Mouse (Mus musculus): Measurements from ENCODE around the gene Gps2.

Gps2 gene

DNA sequence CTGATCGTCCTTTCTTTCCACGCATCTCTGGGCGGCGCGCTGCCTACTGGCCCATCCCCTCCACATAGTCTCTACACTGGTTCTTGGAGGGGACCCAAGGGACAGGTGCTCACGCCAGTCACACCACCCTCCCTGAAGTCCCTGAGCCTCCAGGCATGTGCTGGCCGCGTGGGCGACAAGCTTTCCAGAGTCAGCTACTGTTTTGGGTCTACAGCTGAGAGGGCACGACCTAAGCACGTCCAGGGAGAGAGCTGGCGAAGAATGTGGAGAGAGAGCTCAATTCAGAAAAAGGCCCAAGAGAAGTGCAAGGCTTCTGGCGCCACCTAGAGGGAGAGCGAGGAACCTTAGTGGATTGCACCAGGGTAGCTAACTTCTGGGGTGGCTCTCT, 35.1 kb downstream of the Gps2 start:
- in situ Hi-C loops (cut with MboI; ENCODE audit: unreplicated experiment in 2 of 2) = no loop called here

GRCm38 (mm10) chr11:69950807-69951459, 37.2 kb downstream of the Gps2 start:
- in situ Hi-C loops (cut with MboI; ENCODE audit: unreplicated experiment in 2 of 2) = loop anchor here (5.0 to 10.0 kb wide), 6 partner anchors 51 to 266 kb away; partner anchors contain the start of genes Dvl2 (in 1 of the 2), Senp3 (in 1 of the 2), Tmem95 (in 1 of the 2) and Tnfsf13 (in 1 of the 2)

GRCm38 (mm10) chr11:69952274-69952673, 38.6 kb downstream of the Gps2 start:
- in situ Hi-C loops (cut with MboI; ENCODE audit: unreplicated experiment in 2 of 2) = loop anchor here (5.0 to 10.0 kb wide), 6 partner anchors 50 to 267 kb away; partner anchors contain the start of genes Dvl2 (in 1 of the 2), Senp3 (in 1 of the 2), Tmem95 (in 1 of the 2) and Tnfsf13 (in 1 of the 2)

GRCm38 (mm10) chr11:69953267-69953915, 39.7 kb downstream of the Gps2 start:
- in situ Hi-C loops (cut with MboI; ENCODE audit: unreplicated experiment in 2 of 2) = loop anchor here (5.0 to 10.0 kb wide), 6 partner anchors 49 to 269 kb away; partner anchors contain the start of genes Dvl2 (in 1 of the 2), Senp3 (in 1 of the 2), Tmem95 (in 1 of the 2) and Tnfsf13 (in 1 of the 2)

DNA sequence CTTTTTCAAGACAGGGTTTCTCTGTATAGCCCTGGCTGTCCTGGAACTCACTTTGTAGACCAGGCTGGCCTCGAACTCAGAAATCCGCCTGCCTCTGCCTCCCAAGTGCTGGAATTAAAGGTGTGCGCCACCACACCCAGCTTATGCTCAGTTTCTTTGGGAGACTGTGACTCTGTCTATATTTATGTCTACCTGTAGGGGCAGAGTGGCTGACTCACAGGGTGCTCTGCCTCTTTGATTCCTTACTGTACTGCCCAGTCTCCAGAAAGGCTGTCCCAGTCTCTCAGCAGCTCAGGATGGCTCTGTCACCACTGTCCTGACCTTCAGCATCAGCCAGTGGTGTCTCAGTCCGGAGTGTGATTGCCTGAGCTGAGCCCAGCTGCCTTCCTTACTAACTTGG, 41.9 kb downstream of the Gps2 start:
- in situ Hi-C loops (cut with MboI; ENCODE audit: unreplicated experiment in 2 of 2) = loop anchor here (10.0 kb wide), 3 partner anchors 231 to 271 kb away; partner anchors contain the start of genes Senp3 (in 1 of the 2) and Tnfsf13 (in 1 of the 2)

DNA sequence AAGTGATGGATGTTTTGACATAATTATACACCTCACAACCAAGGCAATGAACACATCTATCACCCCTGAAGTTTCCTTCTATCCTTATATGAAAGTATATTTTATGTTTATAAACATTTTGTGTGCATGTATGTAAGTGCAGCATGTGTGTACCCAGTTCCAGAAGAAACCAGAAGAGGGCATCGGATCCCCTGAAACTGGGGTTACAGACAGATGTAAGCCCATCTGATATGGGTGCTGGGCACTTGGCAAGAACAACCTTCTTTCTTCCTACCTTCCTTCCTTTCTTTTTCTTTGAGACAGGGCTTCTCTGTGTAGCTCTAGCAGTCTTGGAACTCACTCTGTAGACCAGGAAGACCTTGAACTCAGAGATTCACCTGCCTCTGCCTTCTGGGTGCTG, 42.5 kb downstream of the Gps2 start:
- in situ Hi-C loops (cut with MboI; ENCODE audit: unreplicated experiment in 2 of 2) = loop anchor here (10.0 kb wide), 3 partner anchors 231 to 271 kb away; partner anchors contain the start of genes Senp3 (in 1 of the 2) and Tnfsf13 (in 1 of the 2)

GRCm38 (mm10) chr11:69960616-69961015, 46.9 kb downstream of the Gps2 start:
- in situ Hi-C loops (cut with MboI; ENCODE audit: unreplicated experiment in 2 of 2) = no loop called here

- in situ Hi-C loops (cut with MboI; ENCODE audit: unreplicated experiment in 2 of 2) = no loop called here
Observed at GRCm38 (mm10) chr11:69961841-69962240, 48.2 kb downstream of the Gps2 start.

GRCm38 (mm10) chr11:69964650-69965270, 51.1 kb downstream of the Gps2 start, which contains the start of gene Cldn7:
Cldn7 (plus strand) TSS chr11:69964779.
- in situ Hi-C loops (cut with MboI; ENCODE audit: unreplicated experiment in 2 of 2) = no loop called here

GRCm38 (mm10) chr11:69965271-69966005, 51.8 kb downstream of the Gps2 start:
- in situ Hi-C loops (cut with MboI; ENCODE audit: unreplicated experiment in 2 of 2) = no loop called here
